Mouse (Mus musculus): ENCODE data around the gene Crb3. TPM values are rescaled to one million over a fixed set of nuclear protein-coding genes. Genes with fewer than 3 reads are reported as not detected.

Crb3 gene
- polyA plus RNA-seq, 1 experiment from 2014 or later, result 6.3 TPM

GRCm38 (mm10) chr17:57076916-57077315, 18.0 kb downstream of the Crb3 start:
- H3K27ac ChIP-seq (ENCODE audit: low read depth, low read length), result no peak overlapping the region
- H3K4me1 ChIP-seq (ENCODE audit: control insufficient read depth, insufficient read depth, low read depth, low read length), result no peaks in the 10 kb centered on the region
- no peak overlapping the region for H3K4me2 ChIP-seq (ENCODE audit: low read length)
- H3K4me3 ChIP-seq (ENCODE audit: low read length), result no peak overlapping the region
- no peak overlapping the region for H3K9ac ChIP-seq (ENCODE audit: low read depth, low read length)
- H3K27me3 ChIP-seq (replicated peaks; ENCODE audit: control insufficient read depth, insufficient read depth, low read length), result no peaks in the 10 kb centered on the region; the same call in 1 of the 2 replicates
- no peaks in the 10 kb centered on the region for H3K9me3 ChIP-seq (ENCODE audit: control insufficient read depth, low read length)
- peaks cover 17% of the 10 kb centered on the region for H3K36me3 ChIP-seq (ENCODE audit: control insufficient read depth, insufficient read depth, low read length)
- 71% methylated on average over 3 of the region's 3 CpGs for WGBS
- ATAC-seq, result no peak

- Histone ChIP-seq H3K4me3 (ENCODE audit: low read length) (no peak within 1 kb of the TSS), H3K9me3 (ENCODE audit: control insufficient read depth, low read length) (no peaks in the 10 kb centered on the region), H3K36me3 (ENCODE audit: control insufficient read depth, insufficient read depth, low read length) (peaks cover 17% of the 10 kb centered on the region), H3K4me1 (ENCODE audit: control insufficient read depth, insufficient read depth, low read depth, low read length) (no peaks in the 10 kb centered on the region), H3K9ac (ENCODE audit: low read depth, low read length) (no peak within 1 kb of the TSS), H3K27ac (ENCODE audit: low read depth, low read length) (no peak within 1 kb of the TSS), H3K4me2 (ENCODE audit: low read length) (no peak within 1 kb of the TSS), H3K27me3 (replicated peaks; ENCODE audit: control insufficient read depth, insufficient read depth, low read length) (no peaks in the 10 kb centered on the region; the same call in 1 of the 2 replicates)
- 59% methylated on average over 6 of the region's 6 CpGs for WGBS
- peak; percentile 32; the same call in 1 of the 2 replicates for ATAC-seq
These were observed 19.4 kb downstream of the Crb3 start, which contains the start of gene Dennd1c for GRCm38 (mm10) chr17:57078336-57078735. Gene Dennd1c, minus strand, starts transcription at chr17:57078514.

GRCm38 (mm10) chr17:57079919-57080318, 21.0 kb downstream of the Crb3 start:
- no peak overlapping the region for H3K9ac ChIP-seq (ENCODE audit: low read depth, low read length)
- no peak for ATAC-seq
- H3K4me3 ChIP-seq (ENCODE audit: low read length), result no peak overlapping the region
- no peaks in the 10 kb centered on the region for H3K9me3 ChIP-seq (ENCODE audit: control insufficient read depth, low read length)
- no peak overlapping the region for H3K4me2 ChIP-seq (ENCODE audit: low read length)
- H3K4me1 ChIP-seq (ENCODE audit: control insufficient read depth, insufficient read depth, low read depth, low read length), result no peaks in the 10 kb centered on the region
- no peaks in the 10 kb centered on the region; the same call in 1 of the 2 replicates for H3K27me3 ChIP-seq (replicated peaks; ENCODE audit: control insufficient read depth, insufficient read depth, low read length)
- H3K36me3 ChIP-seq (ENCODE audit: control insufficient read depth, insufficient read depth, low read length), result peaks cover 17% of the 10 kb centered on the region
- H3K27ac ChIP-seq (ENCODE audit: low read depth, low read length), result no peak overlapping the region
- WGBS, result 73% methylated on average over 3 of the region's 3 CpGs

- ATAC-seq, result no peak
- H3K9me3 ChIP-seq (ENCODE audit: control insufficient read depth, low read length), result no peaks in the 10 kb centered on the region
- no peak overlapping the region for H3K9ac ChIP-seq (ENCODE audit: low read depth, low read length)
- H3K36me3 ChIP-seq (ENCODE audit: control insufficient read depth, insufficient read depth, low read length), result peaks cover 17% of the 10 kb centered on the region
- 96% methylated on average over 31 of the region's 31 CpGs for WGBS
- H3K4me1 ChIP-seq (ENCODE audit: control insufficient read depth, insufficient read depth, low read depth, low read length), result peaks cover 7% of the 10 kb centered on the region
- no peak overlapping the region for H3K4me3 ChIP-seq (ENCODE audit: low read length)
- H3K27me3 ChIP-seq (replicated peaks; ENCODE audit: control insufficient read depth, insufficient read depth, low read length), result no peaks in the 10 kb centered on the region; the same call in 1 of the 2 replicates
- H3K4me2 ChIP-seq (ENCODE audit: low read length), result no peak overlapping the region
- no peak overlapping the region for H3K27ac ChIP-seq (ENCODE audit: low read depth, low read length)
These were observed 22.4 kb downstream of the Crb3 start for GRCm38 (mm10) chr17:57081234-57081842.

GRCm38 (mm10) chr17:57082481-57082880, 23.6 kb downstream of the Crb3 start:
- WGBS, result 83% methylated on average over 5 of the region's 5 CpGs
- Histone ChIP-seq H3K4me1 (ENCODE audit: control insufficient read depth, insufficient read depth, low read depth, low read length) (peaks cover 10% of the 10 kb centered on the region), H3K4me3 (ENCODE audit: low read length) (no peak overlapping the region), H3K36me3 (ENCODE audit: control insufficient read depth, insufficient read depth, low read length) (peaks cover 17% of the 10 kb centered on the region), H3K9me3 (ENCODE audit: control insufficient read depth, low read length) (no peaks in the 10 kb centered on the region), H3K27me3 (replicated peaks; ENCODE audit: control insufficient read depth, insufficient read depth, low read length) (no peaks in the 10 kb centered on the region), H3K27ac (ENCODE audit: low read depth, low read length) (no peak overlapping the region), H3K4me2 (ENCODE audit: low read length) (no peak overlapping the region), H3K9ac (ENCODE audit: low read depth, low read length) (no peak overlapping the region)
- ATAC-seq, result no peak

GRCm38 (mm10) chr17:57085970-57086757, 27.3 kb downstream of the Crb3 start:
- Histone ChIP-seq H3K4me3 (ENCODE audit: low read length) (peak overlapping the region; percentile 68), H3K4me1 (ENCODE audit: control insufficient read depth, insufficient read depth, low read depth, low read length) (peaks cover 10% of the 10 kb centered on the region), H3K36me3 (ENCODE audit: control insufficient read depth, insufficient read depth, low read length) (peaks cover 6% of the 10 kb centered on the region), H3K4me2 (ENCODE audit: low read length) (peak overlapping the region; percentile 62), H3K27me3 (replicated peaks; ENCODE audit: control insufficient read depth, insufficient read depth, low read length) (no peaks in the 10 kb centered on the region), H3K9me3 (ENCODE audit: control insufficient read depth, low read length) (no peaks in the 10 kb centered on the region), H3K27ac (ENCODE audit: low read depth, low read length) (no peak overlapping the region), H3K9ac (ENCODE audit: low read depth, low read length) (no peak overlapping the region)
- WGBS, result 87% methylated on average over 11 of the region's 11 CpGs
- no peak for ATAC-seq

- peak within 1 kb of the TSS; percentile 62 for H3K4me2 ChIP-seq (ENCODE audit: low read length)
- peak; percentile 96 for ATAC-seq
- under 1% methylated on average over 31 of the region's 31 CpGs for WGBS
- no peaks in the 10 kb centered on the region for H3K27me3 ChIP-seq (replicated peaks; ENCODE audit: control insufficient read depth, insufficient read depth, low read length)
- H3K36me3 ChIP-seq (ENCODE audit: control insufficient read depth, insufficient read depth, low read length), result no peaks in the 10 kb centered on the region
- H3K4me1 ChIP-seq (ENCODE audit: control insufficient read depth, insufficient read depth, low read depth, low read length), result peaks cover 10% of the 10 kb centered on the region
- peak within 1 kb of the TSS; percentile 81 for H3K27ac ChIP-seq (ENCODE audit: low read depth, low read length)
- peak within 1 kb of the TSS; percentile 84 for H3K9ac ChIP-seq (ENCODE audit: low read depth, low read length)
- H3K4me3 ChIP-seq (ENCODE audit: low read length), result peak within 1 kb of the TSS; percentile 68
- H3K9me3 ChIP-seq (ENCODE audit: control insufficient read depth, low read length), result no peaks in the 10 kb centered on the region
These were observed 28.3 kb downstream of the Crb3 start, which contains the start of gene Tubb4a for GRCm38 (mm10) chr17:57087049-57087832. Gene Tubb4a, minus strand, starts transcription at chr17:57087782.

- Histone ChIP-seq H3K4me1 (ENCODE audit: control insufficient read depth, insufficient read depth, low read depth, low read length) (peaks cover 10% of the 10 kb centered on the region; the same call in 1 of the 2 replicates), H3K4me3 (ENCODE audit: low read length) (no peak overlapping the region), H3K9ac (ENCODE audit: low read depth, low read length) (no peak overlapping the region), H3K27me3 (replicated peaks; ENCODE audit: control insufficient read depth, insufficient read depth, low read length) (0 out of 2 replicates have a peak, but pooled peaks cover 2% of the 10 kb centered on the region), H3K9me3 (ENCODE audit: control insufficient read depth, low read length) (no peaks in the 10 kb centered on the region), H3K4me2 (ENCODE audit: low read length) (no peak overlapping the region), H3K27ac (ENCODE audit: low read depth, low read length) (no peak overlapping the region), H3K36me3 (ENCODE audit: control insufficient read depth, insufficient read depth, low read length) (no peaks in the 10 kb centered on the region)
- no peak for ATAC-seq
- WGBS, result 96% methylated on average over 3 of the region's 3 CpGs
These were observed 35.3 kb downstream of the Crb3 start for GRCm38 (mm10) chr17:57094222-57094621.

Measured in hindbrain, embryonic 16.5 days (tissue).